Mouse (Mus musculus) gastrocnemius, adult 18-20 months (tissue): ENCODE data around the gene Macrod1. TPM values are rescaled to one million over a fixed set of nuclear protein-coding genes. Genes with fewer than 3 reads are reported as not detected.

Source experiments
- DNase-seq: peaks from one replicate; pipeline ENCODE4 v3.0.0; 2021; ENCODE audit warnings: low spot score
- total RNA-seq, 2 experiments: library from RNA; stranded (reverse); gene quantifications; 2 replicates each; pipeline ENCODE4 v1.2.3; 2021

Macrod1 gene
- total RNA-seq, 2 experiments from 2014 or later = 276 to 311 TPM

GRCm38 (mm10) chr19:7195900-7196728 lies 139.5 kb downstream of the Macrod1 start:
- peak; percentile 63 for DNase-seq

DNA sequence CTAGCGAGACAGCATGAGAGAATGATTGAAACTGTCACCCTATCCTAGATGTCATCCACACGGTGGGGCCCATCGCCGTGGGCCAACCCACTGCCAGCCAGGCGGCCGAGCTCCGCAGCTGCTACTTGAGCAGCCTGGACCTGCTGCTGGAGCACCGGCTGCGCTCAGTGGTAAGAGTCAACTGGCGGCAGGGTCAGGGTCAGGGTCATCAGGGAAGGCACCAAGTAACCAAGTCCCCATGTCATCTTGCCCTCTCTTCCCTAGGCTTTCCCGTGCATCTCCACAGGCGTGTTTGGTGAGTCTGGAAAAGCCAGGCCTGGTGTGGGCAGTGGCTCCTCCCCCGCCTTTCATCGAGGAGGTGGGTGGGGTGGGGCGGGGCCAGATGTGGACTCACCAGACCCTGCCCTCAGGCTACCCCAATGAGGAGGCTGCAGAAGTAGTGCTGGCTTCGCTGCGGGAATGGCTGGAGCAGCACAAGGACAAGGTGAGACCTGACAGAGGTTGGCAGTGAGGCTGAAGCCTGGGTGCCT lies 140.2 kb downstream of the Macrod1 start:
- DNase-seq = no peak

DNA sequence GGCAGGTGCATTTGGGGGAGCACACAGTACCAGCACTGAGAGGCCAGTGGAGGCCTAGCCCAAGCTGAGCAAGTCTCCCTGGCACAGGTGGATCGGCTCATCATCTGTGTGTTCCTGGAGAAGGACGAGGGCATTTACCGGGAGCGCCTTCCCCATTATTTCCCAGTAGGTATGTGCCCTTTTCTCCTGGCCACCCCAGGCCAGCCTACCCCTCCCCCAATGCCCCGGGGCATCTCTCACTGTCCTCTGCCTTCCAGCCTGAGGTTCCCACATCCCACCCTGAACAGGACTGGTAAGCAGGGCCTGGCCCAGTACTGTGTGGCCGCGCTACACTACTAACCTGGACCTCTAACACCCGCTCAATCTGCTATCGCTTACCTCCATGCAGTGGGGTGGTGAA lies 140.8 kb downstream of the Macrod1 start:
- no peak for DNase-seq

DNA sequence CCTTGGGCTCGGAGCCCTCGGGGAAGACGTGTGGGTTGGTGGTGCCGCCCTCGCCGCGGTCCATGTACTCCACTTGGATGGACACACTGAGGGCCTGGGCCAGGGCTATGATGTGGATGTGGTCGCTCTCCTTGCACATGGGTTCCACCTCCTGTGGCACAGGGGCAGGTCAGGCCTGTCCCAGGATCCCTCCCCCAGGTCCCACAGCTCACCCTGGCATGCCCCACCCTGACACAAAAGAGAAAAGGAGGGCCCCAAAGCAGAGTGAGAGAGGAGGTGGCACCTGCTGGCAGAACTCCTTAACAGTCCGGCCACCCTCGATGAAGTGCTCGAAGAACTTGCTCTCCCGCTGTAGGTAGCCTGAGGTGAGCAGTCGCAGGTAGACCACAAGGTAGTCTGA lies 142.5 kb downstream of the Macrod1 start:
- no peak for DNase-seq

DNA sequence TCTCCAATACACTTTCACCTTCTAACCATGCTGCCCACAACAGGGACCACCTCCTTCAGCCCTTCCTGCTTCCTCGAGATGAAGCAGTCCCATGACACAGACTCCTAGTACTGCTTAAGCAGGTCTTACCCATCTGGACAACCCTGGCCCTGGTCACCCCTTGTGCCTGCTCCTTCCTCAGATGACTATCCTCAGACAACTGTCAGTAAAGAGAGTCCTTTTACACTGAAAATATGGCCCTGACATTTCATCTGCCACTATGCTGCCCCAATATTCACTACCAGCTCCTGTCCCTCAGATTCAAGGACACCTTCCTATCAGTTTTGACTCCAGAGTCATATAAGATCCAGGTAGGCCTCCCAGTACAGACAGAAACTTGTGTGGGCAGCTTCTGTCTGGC lies 143.8 kb downstream of the Macrod1 start:
- no peak for DNase-seq

DNA sequence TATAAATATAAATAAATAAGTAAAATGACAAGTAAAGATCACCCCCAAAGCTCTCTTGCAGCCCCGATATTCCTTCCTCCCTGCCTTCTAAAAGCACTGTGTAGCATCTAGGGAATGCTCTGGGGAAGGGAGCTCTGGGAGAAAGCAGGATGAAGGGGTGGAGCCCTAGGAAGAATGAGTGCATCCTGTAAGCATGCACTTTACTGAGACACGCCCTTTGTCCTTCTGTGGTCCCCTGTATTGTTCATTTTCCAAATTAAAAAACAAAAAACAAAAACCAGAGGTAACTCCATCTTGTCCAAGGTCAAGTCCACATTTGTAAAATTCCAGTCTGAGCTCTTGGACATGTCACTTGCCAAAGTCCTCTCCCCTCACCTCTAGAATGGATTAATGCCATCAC lies 148.3 kb downstream of the Macrod1 start:
- no peak for DNase-seq

- no peak for DNase-seq
Measured at GRCm38 (mm10) chr19:7205326-7205725, 148.7 kb downstream of the Macrod1 start.

- peak; percentile 95 for DNase-seq
Measured at GRCm38 (mm10) chr19:7205753-7206736, 149.4 kb downstream of the Macrod1 start, which contains the start of gene Otub1. Otub1 (minus strand) TSS chr19:7206316.

GRCm38 (mm10) chr19:7209907-7210646 lies 153.5 kb downstream of the Macrod1 start:
- DNase-seq = no peak

GRCm38 (mm10) chr19:7212216-7212615 lies 155.6 kb downstream of the Macrod1 start:
- no peak for DNase-seq

DNA sequence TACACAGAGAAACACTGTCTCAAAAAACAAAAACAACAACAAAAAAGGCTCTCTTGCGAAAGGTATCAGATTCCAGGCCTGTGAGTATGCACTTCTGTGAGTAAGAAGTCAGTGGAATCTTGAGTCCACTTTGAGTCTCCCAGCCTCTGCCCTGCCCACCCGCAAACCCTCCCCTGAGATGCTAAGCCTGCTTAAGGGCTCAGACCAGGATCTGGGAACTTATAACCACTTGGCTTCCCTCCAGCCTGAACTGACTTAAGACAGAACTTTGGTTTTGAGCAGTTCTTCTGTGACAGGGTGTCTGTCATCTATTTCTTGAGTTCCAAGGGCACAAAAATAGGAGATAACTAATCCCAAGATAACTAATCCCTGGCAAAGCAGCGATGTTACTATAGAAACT lies 156.4 kb downstream of the Macrod1 start:
- no peak for DNase-seq

- DNase-seq = no peak
Measured at GRCm38 (mm10) chr19:7214484-7214883, 157.9 kb downstream of the Macrod1 start.

GRCm38 (mm10) chr19:7217162-7217925 lies 160.7 kb downstream of the Macrod1 start, which contains the start of gene Cox8a:
Cox8a (minus strand) TSS chr19:7217616.
- peak; percentile 97 for DNase-seq

GRCm38 (mm10) chr19:7217926-7218267 lies 161.3 kb downstream of the Macrod1 start:
- DNase-seq = no peak

GRCm38 (mm10) chr19:7218753-7219152 lies 162.1 kb downstream of the Macrod1 start:
- no peak for DNase-seq

DNA sequence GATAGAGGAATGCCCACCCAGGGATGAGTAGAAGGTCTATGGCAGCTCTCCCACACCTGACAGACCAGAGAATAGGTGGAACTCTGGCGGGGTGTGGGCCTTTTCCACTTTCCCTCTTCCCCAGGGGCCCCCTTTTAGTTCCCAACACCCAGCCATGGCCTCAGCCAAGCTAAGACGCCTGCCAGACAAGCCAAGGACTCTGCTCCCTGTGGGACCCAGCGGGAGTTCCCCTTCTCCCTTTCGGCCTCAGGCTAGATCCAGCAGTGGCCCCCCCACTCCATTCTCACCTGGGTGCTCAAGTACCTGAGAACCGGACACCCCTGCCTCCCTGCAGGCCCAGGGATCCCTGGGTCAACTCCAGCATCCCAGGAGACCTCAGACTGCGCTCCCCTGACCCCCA lies 165.6 kb downstream of the Macrod1 start:
- DNase-seq = no peak

GRCm38 (mm10) chr19:7223488-7223887 lies 166.9 kb downstream of the Macrod1 start:
- no peak for DNase-seq

DNA sequence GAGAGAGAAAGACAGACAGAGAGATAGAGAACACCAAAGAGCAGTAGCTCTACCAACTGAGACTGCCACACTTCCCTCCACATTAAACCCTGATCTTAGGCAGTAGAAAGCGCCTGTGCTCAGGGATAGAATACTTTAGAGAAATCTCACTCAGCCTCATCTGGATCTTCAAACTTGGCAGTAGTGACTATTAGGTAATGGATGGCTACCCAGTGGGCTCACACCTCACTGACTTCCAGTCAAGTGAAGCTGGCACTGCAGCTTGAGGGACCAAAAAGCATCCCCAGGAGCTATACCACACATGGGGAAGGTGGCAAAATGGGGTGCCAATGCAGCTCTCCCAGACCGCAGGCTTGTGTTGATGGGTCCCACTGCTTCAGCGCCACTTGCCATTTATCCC lies 167.6 kb downstream of the Macrod1 start:
- no peak for DNase-seq

- no peak for DNase-seq
Measured at GRCm38 (mm10) chr19:7225096-7225690, 168.6 kb downstream of the Macrod1 start.

DNA sequence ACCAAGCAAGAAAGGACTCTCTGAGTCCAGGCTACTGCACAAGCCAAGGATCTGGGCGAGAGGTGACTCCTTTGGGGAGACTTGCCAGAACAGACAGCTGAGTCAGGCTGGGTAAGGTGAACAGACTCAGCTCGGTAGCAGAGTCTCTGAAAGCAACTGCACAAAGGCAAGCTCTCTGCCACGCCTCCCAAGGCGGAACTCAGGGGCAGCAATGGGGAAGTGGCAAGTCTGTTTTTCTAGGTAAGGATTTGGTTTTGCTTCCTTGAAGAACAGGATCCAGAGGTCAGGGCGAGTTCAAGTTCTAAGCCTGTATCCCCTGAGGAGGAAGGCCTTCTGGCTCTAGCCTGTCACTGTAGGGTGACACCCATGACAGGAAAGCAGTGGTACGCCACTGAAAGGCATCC lies 169.9 kb downstream of the Macrod1 start:
- peak; percentile 30 for DNase-seq
